Mouse (Mus musculus) G1E (cell line): ENCODE measurements around the gene Pik3ca. TPM values are rescaled to one million over a fixed set of nuclear protein-coding genes. Genes with fewer than 3 reads are reported as not detected.

ENCODE experiments used
- ATAC-seq: 2 replicates; pipeline ENCODE4 v1.8.0; 2016; ENCODE audit warnings: mild to moderate bottlenecking; ENCODE audit not compliant: insufficient number of reproducible peaks, poor library complexity, low FRiP score, severe bottlenecking; ENCODE audit errors: extremely low read depth
- DNase-seq: peaks from one replicate; pipeline ENCODE4 v3.0.0; 2012; ENCODE audit warnings: low spot score
- H3K27me3 ChIP-seq: 2 replicates; pipeline ENCODE4 v1.6.1; 2012; ENCODE audit warnings: mild to moderate bottlenecking, low read length, inconsistent platforms; ENCODE audit not compliant: insufficient read depth
- H3K36me3 ChIP-seq: replicated peaks from 2 replicates; pipeline ENCODE3; 2012; ENCODE audit warnings: mild to moderate bottlenecking, inconsistent platforms
- H3K4me1 ChIP-seq: 2 replicates; pipeline ENCODE4 v1.6.1; 2012; ENCODE audit warnings: low read depth, low read length, inconsistent platforms, mixed read lengths; ENCODE audit not compliant: insufficient read depth
- H3K4me3 ChIP-seq: 2 replicates; pipeline ENCODE4 v1.5.1; 2012; ENCODE audit warnings: low read depth, mild to moderate bottlenecking, inconsistent platforms, low read length, moderate library complexity, mixed read lengths
- H3K9me3 ChIP-seq: replicated peaks from 2 replicates; pipeline ENCODE4 v1.6.1; 2012; ENCODE audit warnings: inconsistent platforms
- CTCF ChIP-seq: IDR thresholded peaks from 2 replicates; pipeline ENCODE4 v1.5.1; 2012; ENCODE audit warnings: low read depth, low read length, inconsistent platforms, mixed read lengths
- GATA1 ChIP-seq: IDR thresholded peaks from 2 replicates; pipeline ENCODE4 v1.6.1; 2012; ENCODE audit warnings: borderline replicate concordance, low read length, inconsistent platforms, mixed read lengths
- GATA2 ChIP-seq: IDR thresholded peaks from 2 replicates; pipeline ENCODE4 v1.6.1; 2012; ENCODE audit warnings: low read depth, low read length, inconsistent platforms, borderline replicate concordance
- POLR2AphosphoS5 ChIP-seq: IDR thresholded peaks from 2 replicates; pipeline ENCODE4 v1.6.1; 2012; ENCODE audit warnings: low read depth, low read length, inconsistent platforms; ENCODE audit not compliant: insufficient replicate concordance
- TAL1 ChIP-seq: conservative IDR thresholded peaks from 2 replicates; pipeline ENCODE4 v1.6.1; 2012; ENCODE audit warnings: low read depth, low read length, inconsistent platforms, mixed read lengths
- polyA plus RNA-seq: library from polyadenylated mRNA; stranded (reverse); fragments of >175 nt; gene quantifications from 2 replicates; pipeline ENCODE4 v1.2.3, GENCODE M21; 2012
- total RNA-seq, 2 experiments: library from RNA; stranded (forward) in 1 of 2; stranded (reverse) in 1 of 2; fragments of 200-1000 nt in 1 of 2; fragments of >200 nt in 1 of 2; fragmentation: Nextera tagmentation in 1 of 2; gene quantifications; 2 replicates each; pipeline ENCODE4 v1.2.3; 2014 to 2017

Pik3ca gene
- total and polyA plus RNA-seq, 3 experiments: 2.0 to 32.0 (median 26.8) TPM

DNA sequence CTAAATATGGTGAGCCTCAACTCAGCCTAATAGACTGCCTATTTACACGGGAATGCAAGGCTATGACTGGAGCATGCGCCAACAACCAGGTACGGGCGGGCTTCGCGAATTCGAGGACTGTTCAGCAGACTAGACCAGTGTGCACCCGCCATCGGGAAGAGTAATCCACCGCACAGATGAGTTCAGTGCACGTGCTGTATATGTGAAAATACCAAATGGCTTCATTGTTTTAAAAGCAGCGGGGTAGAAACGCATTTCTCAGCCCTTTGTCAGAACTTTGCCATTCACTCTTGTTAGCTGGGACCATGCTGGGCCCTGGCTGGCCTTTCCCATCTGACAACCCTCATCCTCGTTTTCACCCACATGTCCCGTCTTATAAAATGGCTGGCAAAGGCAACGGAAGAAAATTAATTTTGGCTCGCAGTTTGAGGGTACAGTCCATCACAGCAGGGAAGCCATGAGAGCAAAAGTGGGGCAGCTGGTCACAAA, 31.2 kb upstream of the Pik3ca start:
- DNase-seq (no peak), ATAC-seq (no peak)
- Histone ChIP-seq H3K4me3 (peak overlapping the region; percentile 99), H3K4me1 (peaks cover 34% of the 10 kb centered on the region), H3K9me3 (no peaks in the 10 kb centered on the region), H3K27me3 (peaks cover 6% of the 10 kb centered on the region; the same call in 1 of the 2 replicates), H3K36me3 (peaks cover 11% of the 10 kb centered on the region)
- TF ChIP-seq POLR2AphosphoS5 (no peak), CTCF (no peak), TAL1 (no peak), GATA2 (no peak), GATA1 (no peak)

DNA sequence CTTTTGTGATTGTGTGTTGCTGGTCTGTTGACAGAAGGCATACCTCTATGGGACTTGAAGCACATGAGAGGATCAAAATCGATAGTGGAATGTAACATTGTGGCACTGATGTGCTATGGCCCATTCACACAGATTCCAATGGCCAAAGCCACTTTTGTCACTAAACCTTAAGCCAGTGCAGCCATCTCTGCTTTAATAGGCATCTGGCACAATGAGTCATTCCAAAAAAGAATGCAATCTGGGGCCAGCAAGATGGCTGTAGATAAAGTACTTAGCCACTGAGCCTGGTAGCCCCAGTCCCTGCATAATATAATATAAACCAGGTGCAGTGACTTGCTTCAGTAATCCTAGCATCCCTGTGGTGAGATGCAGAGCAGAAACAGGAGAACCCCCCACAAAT, 30.0 kb upstream of the Pik3ca start:
- no peak for ATAC-seq
- no peaks in the 10 kb centered on the region for H3K9me3 ChIP-seq
- peaks cover 33% of the 10 kb centered on the region for H3K4me1 ChIP-seq
- H3K27me3 ChIP-seq: peaks cover 10% of the 10 kb centered on the region; the same call in 1 of the 2 replicates
- no peak for DNase-seq
- H3K36me3 ChIP-seq: peaks cover 5% of the 10 kb centered on the region
- TF ChIP-seq CTCF (no peak), TAL1 (no peak), POLR2AphosphoS5 (no peak), GATA2 (no peak), GATA1 (no peak)
- H3K4me3 ChIP-seq: no peak overlapping the region

DNA sequence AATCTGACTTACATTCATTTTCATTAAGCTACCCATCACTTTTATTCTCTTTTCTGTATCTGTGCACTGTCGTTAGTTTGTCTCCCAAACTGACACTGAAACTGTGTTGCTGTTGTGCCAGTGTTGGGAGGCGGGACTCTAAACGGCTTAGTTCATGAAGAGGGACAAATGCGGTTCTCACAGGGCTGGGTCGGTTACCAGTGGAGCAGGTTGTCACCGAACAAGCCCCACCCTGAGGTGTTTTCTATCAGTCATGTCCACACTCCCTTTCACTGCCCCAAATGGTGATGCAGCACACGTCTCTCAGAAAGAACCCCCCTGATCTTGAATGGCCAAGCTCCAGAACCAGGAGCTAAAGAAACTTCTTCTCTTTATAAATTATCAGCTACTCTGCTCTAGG, 25.5 kb upstream of the Pik3ca start:
- H3K4me3 ChIP-seq: no peak overlapping the region
- no peaks in the 10 kb centered on the region for H3K9me3 ChIP-seq
- no peak for TF ChIP-seq CTCF
- no peak for TF ChIP-seq POLR2AphosphoS5
- no peak for TF ChIP-seq TAL1
- no peak for TF ChIP-seq GATA2
- no peak for TF ChIP-seq GATA1
- ATAC-seq (no peak), DNase-seq (no peak)
- H3K4me1 ChIP-seq: peaks cover 11% of the 10 kb centered on the region; the same call in 1 of the 2 replicates
- H3K27me3 ChIP-seq: peaks cover 20% of the 10 kb centered on the region
- H3K36me3 ChIP-seq: no peaks in the 10 kb centered on the region

DNA sequence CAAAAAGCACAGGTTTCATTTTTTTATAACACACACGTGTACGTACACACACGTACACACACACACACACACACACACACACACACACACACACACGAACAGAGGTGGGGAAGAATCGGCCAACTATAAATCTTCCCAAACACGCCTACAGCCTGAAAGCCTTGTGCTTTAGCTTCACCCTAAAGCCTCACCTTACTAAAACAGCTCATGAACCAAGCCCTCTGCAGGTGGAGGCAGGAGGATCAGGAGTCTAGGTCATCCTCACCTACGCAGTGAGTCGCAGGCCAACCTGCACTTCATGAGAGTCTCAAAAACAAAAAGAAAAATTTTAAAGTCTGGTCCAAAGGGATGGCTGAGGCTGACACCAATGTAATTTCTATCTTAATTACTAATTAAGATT, 25.0 kb upstream of the Pik3ca start:
- peaks cover 20% of the 10 kb centered on the region for H3K27me3 ChIP-seq
- TF ChIP-seq TAL1 (no peak), GATA1 (no peak), GATA2 (no peak), CTCF (no peak), POLR2AphosphoS5 (no peak)
- no peak overlapping the region for H3K4me3 ChIP-seq
- H3K9me3 ChIP-seq: no peaks in the 10 kb centered on the region
- H3K4me1 ChIP-seq: peaks cover 9% of the 10 kb centered on the region; the same call in 1 of the 2 replicates
- ATAC-seq (no peak), DNase-seq (no peak)
- no peaks in the 10 kb centered on the region for H3K36me3 ChIP-seq

DNA sequence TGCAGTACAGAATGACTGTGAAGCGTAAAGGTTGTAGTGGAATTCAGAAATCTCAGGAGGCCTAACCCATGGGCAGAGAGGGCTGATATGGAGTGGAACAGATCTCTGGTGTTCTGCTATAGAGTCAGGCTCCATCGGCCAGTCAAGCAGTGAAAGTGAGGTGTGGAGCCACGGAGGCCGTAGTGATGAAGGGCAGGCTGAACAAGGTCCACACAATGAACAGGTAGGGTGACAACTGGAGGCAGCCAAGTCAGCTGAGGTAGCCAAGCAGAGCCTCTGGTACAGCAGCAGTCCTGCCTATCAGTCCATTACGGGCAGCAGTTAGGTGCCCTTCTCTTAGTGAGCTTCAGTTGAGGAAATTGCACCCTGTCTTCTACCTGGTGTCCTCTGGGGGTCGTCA, 24.2 kb upstream of the Pik3ca start:
- no peak for DNase-seq
- peaks cover 20% of the 10 kb centered on the region for H3K27me3 ChIP-seq
- H3K4me3 ChIP-seq: no peak overlapping the region
- ATAC-seq: no peak
- peaks cover 8% of the 10 kb centered on the region; the same call in 1 of the 2 replicates for H3K4me1 ChIP-seq
- TF ChIP-seq POLR2AphosphoS5: no peak
- no peak for TF ChIP-seq TAL1
- no peak for TF ChIP-seq GATA2
- TF ChIP-seq CTCF: no peak
- TF ChIP-seq GATA1: no peak
- H3K9me3 ChIP-seq: no peaks in the 10 kb centered on the region
- H3K36me3 ChIP-seq: no peaks in the 10 kb centered on the region

DNA sequence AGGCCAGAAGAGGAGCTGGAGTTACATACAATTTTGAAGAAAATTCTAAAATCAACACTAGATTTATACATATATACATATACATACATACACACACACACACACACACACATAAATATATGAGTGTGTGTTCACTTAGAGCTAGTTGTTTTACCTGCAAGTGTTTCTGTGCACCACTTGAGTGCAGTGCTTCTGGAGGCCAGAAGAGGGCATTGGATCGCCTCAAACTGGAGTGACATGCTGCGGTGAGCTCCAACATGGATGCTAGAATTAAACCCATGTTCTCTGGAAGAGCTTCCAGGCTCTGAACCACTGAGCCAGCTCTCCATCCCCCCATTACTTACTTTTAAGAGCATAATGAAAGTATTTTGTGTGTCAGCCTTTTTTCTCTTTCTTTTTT, 17.6 kb upstream of the Pik3ca start:
- no peak overlapping the region for H3K4me3 ChIP-seq
- H3K4me1 ChIP-seq: peaks cover 8% of the 10 kb centered on the region
- DNase-seq (no peak), ATAC-seq (no peak)
- TF ChIP-seq GATA1: no peak
- no peak for TF ChIP-seq POLR2AphosphoS5
- TF ChIP-seq TAL1: no peak
- TF ChIP-seq CTCF: no peak
- no peaks in the 10 kb centered on the region for H3K36me3 ChIP-seq
- H3K27me3 ChIP-seq: peaks cover 12% of the 10 kb centered on the region
- no peaks in the 10 kb centered on the region for H3K9me3 ChIP-seq

DNA sequence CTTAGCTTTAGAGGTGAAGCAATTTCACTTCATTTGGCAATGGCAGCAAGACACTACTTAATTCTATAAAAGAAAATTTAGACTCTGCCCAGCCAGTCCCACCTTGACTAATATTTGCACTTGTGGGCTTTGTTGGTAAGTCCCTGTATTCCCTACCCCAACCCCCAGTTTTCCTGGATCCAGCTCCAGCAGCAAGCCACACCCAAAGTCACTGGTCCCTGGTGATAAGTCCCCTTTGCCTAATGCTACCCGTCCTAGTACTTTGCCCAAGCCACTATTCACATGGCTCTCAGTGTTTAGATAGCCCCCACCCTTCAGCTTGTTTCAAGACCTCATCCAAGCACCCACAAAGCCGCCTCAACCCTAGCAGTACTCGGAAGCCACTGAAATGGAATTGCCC, 15.9 kb upstream of the Pik3ca start:
- ATAC-seq: no peak
- no peak overlapping the region for H3K4me3 ChIP-seq
- no peaks in the 10 kb centered on the region for H3K36me3 ChIP-seq
- peaks cover 11% of the 10 kb centered on the region for H3K4me1 ChIP-seq
- no peaks in the 10 kb centered on the region for H3K9me3 ChIP-seq
- TF ChIP-seq TAL1 (no peak), CTCF (no peak), GATA2 (no peak), GATA1 (no peak), POLR2AphosphoS5 (no peak)
- DNase-seq: no peak
- peaks cover 18% of the 10 kb centered on the region for H3K27me3 ChIP-seq
